Mouse (Mus musculus) heart, postnatal 0 days (tissue): ENCODE results near the gene Gm6377. TPM values are rescaled to one million over a fixed set of nuclear protein-coding genes. Genes with fewer than 3 reads are reported as not detected.

ENCODE experiments used
- ATAC-seq: fragments of 200-750 bp; cut with Nextera tagmentation; 2 replicates; pipeline ENCODE4 v1.8.0; 2017; ENCODE audit warnings: low read depth, moderate number of reproducible peaks, moderate library complexity; ENCODE audit not compliant: insufficient read depth
- DNase-seq: peaks from one replicate; pipeline ENCODE4 v3.0.0-alpha.2; 2016; ENCODE audit warnings: low spot score
- H3K27ac ChIP-seq: fragments of 300-500 bp; sonication (generic); 2 replicates; pipeline ENCODE4 v1.5.1; 2014; ENCODE audit warnings: low read depth, mild to moderate bottlenecking
- H3K27me3 ChIP-seq: fragments of 300-500 bp; sonication (generic); 2 replicates; pipeline ENCODE4 v1.6.1; 2014; ENCODE audit warnings: low read length, mixed read lengths; ENCODE audit not compliant: control insufficient read depth, insufficient read depth
- H3K36me3 ChIP-seq: fragments of 300-500 bp; sonication (generic); replicated peaks from 2 replicates; pipeline ENCODE4 v1.6.1; 2014; ENCODE audit warnings: low read length, mixed read lengths; ENCODE audit not compliant: control insufficient read depth, insufficient read depth
- H3K4me1 ChIP-seq: fragments of 300-500 bp; sonication (generic); 2 replicates; pipeline ENCODE4 v1.6.1; 2014; ENCODE audit warnings: antibody characterized with exemption; ENCODE audit not compliant: control insufficient read depth, insufficient read depth
- H3K4me2 ChIP-seq: fragments of 300-500 bp; sonication (generic); 2 replicates; pipeline ENCODE4 v1.6.1; 2014; ENCODE audit warnings: low read depth, mild to moderate bottlenecking, low read length, moderate library complexity
- H3K4me3 ChIP-seq: fragments of 300-500 bp; sonication (generic); 2 replicates; pipeline ENCODE4 v1.5.1; 2014; ENCODE audit warnings: low read depth, low read length
- H3K9ac ChIP-seq: fragments of 300-500 bp; sonication (generic); replicated peaks from 2 replicates; pipeline ENCODE4 v1.6.1; 2014; ENCODE audit warnings: low read depth, low read length, mixed read lengths
- H3K9me3 ChIP-seq: fragments of 300-500 bp; sonication (generic); replicated peaks from 2 replicates; pipeline ENCODE4 v1.6.1; 2016; ENCODE audit warnings: low read length; ENCODE audit not compliant: control insufficient read depth
- CTCF ChIP-seq: IDR thresholded peaks from 2 replicates; pipeline ENCODE4 v1.5.1; 2016; ENCODE audit warnings: antibody characterized with exemption, control low read depth, low read depth
- EP300 ChIP-seq: IDR thresholded peaks from 2 replicates; pipeline ENCODE4 v1.6.1; 2016; ENCODE audit warnings: antibody characterized with exemption, low read depth
- WGBS: fragments of 180-500 bp; shearing (Covaris S2); extraction: QIAGEN DNeasy Blood & Tissue Kit; methylation state at CpG from one replicate; pipeline ENCODE4 v1.1.7; 2014; 5-methylcytosine and 5-hydroxymethylcytosine counted together
- polyA plus RNA-seq: library from polyadenylated mRNA; unstranded; fragments of >200 nt; fragmentation: Nextera tagmentation; extraction: Ambion mirVana; gene quantifications from 2 replicates; pipeline ENCODE4 v1.2.1, GENCODE M21; 2015
- total RNA-seq: library from RNA; depleted of rRNA; stranded (reverse); fragments of >200 nt; gene quantifications from 2 replicates; pipeline ENCODE4 v1.2.3, GENCODE M21; 2014; ENCODE audit warnings: low replicate concordance; rRNA removed

Gene Gm6377
- total RNA-seq, result 0.27 and 0.61 TPM in 2 replicates
- polyA plus RNA-seq, result 0.07 and 0.11 TPM in 2 replicates

DNA sequence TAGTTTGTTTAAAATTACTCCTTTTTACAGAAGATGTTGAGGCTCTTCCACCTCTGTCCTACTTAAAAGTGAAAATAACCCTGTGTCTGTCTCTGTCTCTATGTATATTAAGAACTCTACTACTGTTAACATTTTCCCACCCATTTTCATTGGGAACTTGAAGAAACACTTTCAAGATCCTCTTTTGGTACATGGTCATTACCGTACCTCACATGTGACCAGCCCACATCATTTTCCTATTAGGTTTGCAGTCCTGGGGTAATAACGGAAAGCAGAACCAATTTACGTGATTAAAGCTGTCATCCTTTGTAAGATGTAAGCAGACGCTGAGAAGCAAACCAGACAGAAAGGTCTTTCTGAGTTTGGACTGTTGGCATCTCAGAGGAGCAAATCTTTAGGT is at the start of gene Gm6377:
Gene Gm6377, plus strand, starts transcription at position 289 of the 400 bp plus-strand sequence.
- TF ChIP-seq EP300 (no peak), CTCF (no peak)
- ATAC-seq, result no peak

DNA sequence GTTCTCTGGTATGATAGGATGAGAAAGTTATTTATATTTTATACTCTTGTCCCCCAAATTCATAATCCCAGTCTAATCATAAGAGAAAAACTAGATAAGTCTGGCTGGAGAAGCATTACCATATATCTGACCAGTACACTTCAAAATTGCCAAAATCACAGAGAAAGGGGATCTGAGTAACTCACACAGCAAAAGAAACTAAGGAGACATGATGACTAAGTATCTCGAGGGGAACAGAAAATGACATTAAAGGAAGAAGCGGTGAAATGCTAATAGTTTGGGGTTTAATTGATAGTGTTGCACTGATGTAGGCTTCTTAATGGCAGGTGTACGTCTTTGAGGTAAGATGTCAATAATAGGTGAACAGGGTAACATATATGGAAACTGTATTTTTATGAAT is 49.4 kb upstream of the Gm6377 start:
- Histone ChIP-seq H3K36me3 (no peaks in the 10 kb centered on the region), H3K9ac (no peak overlapping the region), H3K4me1 (no peaks in the 10 kb centered on the region), H3K27ac (no peak overlapping the region), H3K4me2 (no peak overlapping the region), H3K27me3 (no peaks in the 10 kb centered on the region), H3K9me3 (no peaks in the 10 kb centered on the region), H3K4me3 (no peak overlapping the region)
- no peak for TF ChIP-seq EP300
- no peak for TF ChIP-seq CTCF
- DNase-seq, result no peak
- 86% methylated on average over 3 of the region's 3 CpGs for WGBS
- no peak for ATAC-seq

More for the DNA sequence above, at the start of gene Gm6377:
- 66% methylated on average over 4 of the region's 4 CpGs for WGBS
- no peaks in the 10 kb centered on the region for H3K36me3 ChIP-seq
- no peak within 1 kb of the TSS for H3K4me2 ChIP-seq
- no peaks in the 10 kb centered on the region for H3K4me1 ChIP-seq
- H3K4me3 ChIP-seq, result no peak within 1 kb of the TSS
- H3K9me3 ChIP-seq, result no peaks in the 10 kb centered on the region
- H3K27me3 ChIP-seq, result no peaks in the 10 kb centered on the region
- no peak for DNase-seq
- H3K9ac ChIP-seq, result no peak within 1 kb of the TSS
- no peak within 1 kb of the TSS for H3K27ac ChIP-seq

DNA sequence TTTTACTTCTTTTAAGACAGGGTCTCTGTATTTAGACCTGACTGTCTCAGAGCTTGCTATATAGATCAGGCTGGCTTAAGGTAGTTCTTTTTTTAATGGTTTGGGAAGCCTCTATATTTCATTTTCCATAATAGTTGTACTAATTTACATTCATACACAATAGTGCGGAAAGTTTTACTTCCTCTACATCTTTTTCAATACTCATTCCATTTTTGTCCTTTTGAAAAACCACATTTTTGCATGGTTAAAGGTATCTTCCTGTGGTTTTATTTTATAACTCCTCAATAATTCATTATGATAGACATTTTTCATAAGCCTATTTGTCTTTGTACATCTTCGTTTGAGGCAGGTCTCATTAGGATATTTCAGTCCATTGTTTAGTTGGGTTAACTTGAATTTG is 45.3 kb upstream of the Gm6377 start:
- 82% methylated on average over 2 of the region's 2 CpGs for WGBS
- Histone ChIP-seq H3K4me2 (no peak overlapping the region), H3K4me1 (no peaks in the 10 kb centered on the region), H3K36me3 (no peaks in the 10 kb centered on the region), H3K9me3 (no peaks in the 10 kb centered on the region), H3K27ac (no peak overlapping the region), H3K27me3 (no peaks in the 10 kb centered on the region), H3K4me3 (no peak overlapping the region), H3K9ac (no peak overlapping the region)
- DNase-seq (no peak), ATAC-seq (no peak)
- TF ChIP-seq CTCF (no peak), EP300 (no peak)

DNA sequence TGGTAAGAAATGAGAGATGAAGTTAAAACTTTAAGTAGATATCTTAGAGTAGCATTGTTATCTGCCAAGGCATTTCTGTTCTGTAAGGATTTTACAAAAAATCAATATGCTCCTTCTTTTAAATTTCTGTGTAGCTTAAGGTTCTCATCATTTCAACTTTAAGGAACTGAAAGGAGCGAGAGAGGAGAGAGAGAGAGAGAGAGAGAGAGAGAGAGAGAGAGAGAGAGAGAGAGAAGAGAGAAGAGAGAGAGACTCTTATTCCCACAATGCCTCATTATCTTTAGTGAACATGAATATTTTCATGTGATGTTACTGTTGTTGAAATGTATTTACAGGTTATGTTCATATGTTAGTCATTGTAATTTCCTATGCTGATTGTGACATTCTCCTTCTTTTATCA is 36.2 kb upstream of the Gm6377 start:
- Histone ChIP-seq H3K27me3 (no peaks in the 10 kb centered on the region), H3K4me2 (no peak overlapping the region), H3K9ac (no peak overlapping the region), H3K4me3 (no peak overlapping the region), H3K27ac (no peak overlapping the region), H3K36me3 (no peaks in the 10 kb centered on the region), H3K4me1 (no peaks in the 10 kb centered on the region), H3K9me3 (no peaks in the 10 kb centered on the region)
- 94% methylated on average over 1 of the region's 1 CpGs for WGBS
- DNase-seq, result no peak
- no peak for ATAC-seq
- TF ChIP-seq EP300 (no peak), CTCF (no peak)

DNA sequence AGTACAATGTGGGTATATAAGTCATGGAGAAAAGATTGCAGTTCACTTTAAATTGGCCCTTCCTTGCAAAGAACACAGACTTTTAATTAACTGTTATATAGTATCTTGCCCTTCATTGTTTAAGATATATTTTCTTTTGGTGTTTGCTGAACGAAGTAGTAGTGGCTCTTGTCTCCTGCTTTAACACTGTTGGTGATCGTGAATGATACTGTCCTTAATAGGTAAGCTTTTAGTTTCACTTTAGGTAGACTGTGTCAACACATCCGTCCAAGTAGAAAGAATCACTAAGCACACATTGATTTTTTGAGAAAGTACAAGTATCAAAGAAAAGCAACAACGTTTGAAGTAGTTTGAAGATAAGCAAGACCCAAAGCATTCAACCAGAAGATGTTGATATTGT is 35.7 kb upstream of the Gm6377 start:
- no peak overlapping the region for H3K9ac ChIP-seq
- H3K27me3 ChIP-seq, result no peaks in the 10 kb centered on the region
- H3K4me2 ChIP-seq, result no peak overlapping the region
- H3K9me3 ChIP-seq, result no peaks in the 10 kb centered on the region
- H3K36me3 ChIP-seq, result no peaks in the 10 kb centered on the region
- ATAC-seq, result no peak
- H3K27ac ChIP-seq, result no peak overlapping the region
- WGBS, result 69% methylated on average over 4 of the region's 4 CpGs
- no peak for DNase-seq
- no peaks in the 10 kb centered on the region for H3K4me1 ChIP-seq
- no peak overlapping the region for H3K4me3 ChIP-seq
- TF ChIP-seq CTCF, result no peak
- no peak for TF ChIP-seq EP300

DNA sequence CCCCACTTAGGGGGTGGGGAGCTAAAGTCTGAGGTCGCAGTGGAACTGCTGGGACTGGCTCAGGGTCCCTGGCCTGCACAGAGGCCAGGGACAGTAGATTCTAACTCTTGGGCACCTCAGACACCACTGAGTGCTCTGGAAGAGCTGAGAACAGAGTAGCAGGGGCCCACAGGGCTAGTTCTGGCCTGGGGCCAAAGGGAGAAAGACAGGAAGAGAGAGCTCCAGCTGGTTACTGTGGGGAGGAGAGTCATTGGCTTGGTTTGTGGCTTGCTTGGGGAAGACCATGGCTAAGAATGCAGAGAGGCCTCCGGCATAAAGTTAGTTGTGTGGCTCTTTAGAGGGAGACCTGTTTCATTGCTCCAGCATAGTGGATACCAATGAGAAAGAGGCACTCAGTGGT is 21.5 kb upstream of the Gm6377 start:
- H3K9ac ChIP-seq, result no peak overlapping the region
- no peaks in the 10 kb centered on the region for H3K9me3 ChIP-seq
- TF ChIP-seq CTCF (no peak), EP300 (no peak)
- no peak for DNase-seq
- no peak overlapping the region for H3K27ac ChIP-seq
- H3K36me3 ChIP-seq, result no peaks in the 10 kb centered on the region
- H3K4me2 ChIP-seq, result no peak overlapping the region
- no peak for ATAC-seq
- WGBS, result 42% methylated on average over 2 of the region's 2 CpGs
- H3K4me3 ChIP-seq, result no peak overlapping the region
- no peaks in the 10 kb centered on the region for H3K27me3 ChIP-seq
- no peaks in the 10 kb centered on the region for H3K4me1 ChIP-seq
